Mouse (Mus musculus): Measurements from ENCODE around the gene Sbno1. TPM values are rescaled to one million over a fixed set of nuclear protein-coding genes. Genes with fewer than 3 reads are reported as not detected.
"Not testable (repeated sequence)": the region's sequence is repeated elsewhere in the genome, so short reads cannot be mapped to it uniquely, and the experiment has no call there.

The Sbno1 gene
- 77.3 and 81.5 TPM in 2 replicates for polyA plus RNA-seq (2015; fragmentation: Nextera tagmentation; extraction: Ambion mirVana)

DNA sequence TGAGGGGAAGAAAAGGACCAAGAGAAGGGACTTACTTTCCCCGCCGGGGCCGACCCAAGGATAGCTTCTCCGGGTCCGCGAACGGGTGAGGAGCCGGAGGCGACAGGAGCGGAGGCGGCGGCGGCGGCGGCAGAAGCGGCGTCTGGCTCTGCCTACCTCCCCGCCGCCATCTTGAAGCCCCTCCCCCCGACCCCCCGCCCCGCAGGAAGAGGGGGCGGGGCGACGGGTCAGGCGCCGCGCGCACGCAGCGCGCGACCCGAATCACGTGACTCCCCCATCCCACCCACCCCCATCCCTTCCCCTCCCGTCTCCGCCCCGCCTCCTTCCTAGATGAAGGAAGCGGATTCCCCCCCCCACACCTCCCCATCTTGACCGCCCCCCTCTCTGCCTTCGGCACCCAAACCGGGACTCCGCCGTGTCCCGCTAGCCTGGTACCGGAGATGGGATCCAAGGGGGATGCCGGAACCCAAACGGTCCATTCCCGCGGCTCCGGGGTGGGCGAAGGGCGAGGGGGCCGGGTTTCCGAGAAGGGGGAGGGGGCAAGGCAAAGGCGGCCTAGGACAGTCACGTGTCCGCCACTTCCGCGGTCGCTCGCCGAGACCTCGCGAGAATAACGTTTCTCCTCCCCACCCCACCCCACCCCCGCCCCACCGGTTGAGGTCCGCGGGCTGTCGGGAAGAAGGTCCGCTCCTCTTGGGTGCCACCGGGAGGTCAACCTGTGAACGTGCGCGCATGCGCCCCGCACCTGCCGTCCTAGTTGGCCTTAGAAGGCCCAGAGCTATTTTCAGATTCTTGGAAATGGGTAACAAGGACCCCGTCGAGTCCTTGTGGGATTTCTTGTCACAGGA, at the start of gene Sbno1:
Gene Sbno1, minus strand, starts transcription at position 590 of the 848 bp plus-strand sequence.
- Histone ChIP-seq H3K9me3 (no peaks in the 10 kb centered on the region), H3K27me3 (replicated peaks) (no peaks in the 10 kb centered on the region), H3K27ac (peak within 1 kb of the TSS; percentile 93), H3K36me3 (no peaks in the 10 kb centered on the region), H3K4me2 (peak within 1 kb of the TSS; percentile 91), H3K4me3 (replicated peaks) (peak within 1 kb of the TSS; percentile 99), H3K4me1 (no peaks in the 10 kb centered on the region; the same call in 1 of the 2 replicates), H3K9ac (peak within 1 kb of the TSS; percentile 93)
- WGBS: under 1% methylated on average over 54 of the region's 81 CpGs
- peak; percentile 94 for ATAC-seq (ENCODE audit: insufficient read depth, low FRiP score, low read depth)

GRCm38 (mm10) chr5:124470591-124471171, 44.9 kb upstream of the Sbno1 start:
- Histone ChIP-seq H3K36me3 (peaks cover 14% of the 10 kb centered on the region), H3K9me3 (no peaks in the 10 kb centered on the region), H3K4me1 (0 out of 2 replicates have a peak, but pooled peaks cover 3% of the 10 kb centered on the region), H3K4me2 (no peak overlapping the region), H3K9ac (no peak overlapping the region), H3K4me3 (replicated peaks) (no peak overlapping the region), H3K27me3 (replicated peaks) (no peaks in the 10 kb centered on the region), H3K27ac (no peak overlapping the region)
- 76% methylated on average over 6 of the region's 6 CpGs for WGBS
- no peak for ATAC-seq (ENCODE audit: insufficient read depth, low FRiP score, low read depth)

GRCm38 (mm10) chr5:124469486-124469885, 43.7 kb upstream of the Sbno1 start:
- no peaks in the 10 kb centered on the region for H3K27me3 ChIP-seq (replicated peaks)
- H3K4me3 ChIP-seq (replicated peaks): no peak overlapping the region
- no peaks in the 10 kb centered on the region for H3K9me3 ChIP-seq
- no peaks in the 10 kb centered on the region for H3K4me1 ChIP-seq
- no peak overlapping the region for H3K4me2 ChIP-seq
- no peak overlapping the region for H3K27ac ChIP-seq
- H3K9ac ChIP-seq: no peak overlapping the region
- 90% methylated on average over 6 of the region's 6 CpGs for WGBS
- no peak for ATAC-seq (ENCODE audit: insufficient read depth, low FRiP score, low read depth)
- peaks cover 14% of the 10 kb centered on the region for H3K36me3 ChIP-seq

GRCm38 (mm10) chr5:124468365-124468764, 42.6 kb upstream of the Sbno1 start:
- Histone ChIP-seq H3K36me3 (peaks cover 18% of the 10 kb centered on the region), H3K4me1 (no peaks in the 10 kb centered on the region), H3K27me3 (replicated peaks) (no peaks in the 10 kb centered on the region), H3K9me3 (no peaks in the 10 kb centered on the region), H3K4me2 (no peak overlapping the region), H3K4me3 (replicated peaks) (no peak overlapping the region), H3K27ac (no peak overlapping the region), H3K9ac (no peak overlapping the region)
- ATAC-seq (ENCODE audit: insufficient read depth, low FRiP score, low read depth): no peak
- 86% methylated on average over 7 of the region's 7 CpGs for WGBS

- H3K9me3 ChIP-seq: no peaks in the 10 kb centered on the region
- H3K36me3 ChIP-seq: peaks cover 22% of the 10 kb centered on the region
- no peak overlapping the region for H3K4me2 ChIP-seq
- ATAC-seq (ENCODE audit: insufficient read depth, low FRiP score, low read depth): no peak
- H3K4me1 ChIP-seq: no peaks in the 10 kb centered on the region
- WGBS: 90% methylated on average over 1 of the region's 1 CpGs
- H3K4me3 ChIP-seq (replicated peaks): no peak overlapping the region
- no peak overlapping the region for H3K9ac ChIP-seq
- H3K27ac ChIP-seq: no peak overlapping the region
- no peaks in the 10 kb centered on the region for H3K27me3 ChIP-seq (replicated peaks)
Measured at GRCm38 (mm10) chr5:124467766-124468165, 42.0 kb upstream of the Sbno1 start.

DNA sequence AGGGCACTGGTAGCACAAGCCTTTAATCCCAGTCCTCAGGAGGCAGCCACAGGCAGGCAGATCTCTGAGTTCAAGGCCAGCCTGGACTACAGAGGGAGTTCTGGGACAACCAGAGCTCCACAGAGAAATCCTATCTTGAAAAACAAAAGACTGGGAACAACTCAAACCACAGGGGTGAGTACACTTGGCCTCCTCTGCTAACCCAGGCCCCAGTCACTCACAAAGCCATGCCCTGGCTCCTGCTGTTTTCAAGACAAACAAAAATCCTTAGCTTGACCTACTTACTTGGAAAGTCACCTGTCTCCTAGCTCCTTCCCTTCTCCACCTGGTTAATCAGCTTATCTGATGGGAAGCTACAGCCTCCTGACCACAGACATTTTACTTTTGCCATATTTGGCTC, 39.1 kb upstream of the Sbno1 start:
- ATAC-seq (ENCODE audit: insufficient read depth, low FRiP score, low read depth): no peak
- Histone ChIP-seq H3K9ac (no peak overlapping the region), H3K9me3 (no peaks in the 10 kb centered on the region), H3K4me3 (replicated peaks) (no peak overlapping the region), H3K27ac (no peak overlapping the region), H3K27me3 (replicated peaks) (no peaks in the 10 kb centered on the region), H3K4me1 (no peaks in the 10 kb centered on the region), H3K4me2 (no peak overlapping the region), H3K36me3 (peaks cover 43% of the 10 kb centered on the region)

- Histone ChIP-seq H3K27ac (no peak overlapping the region), H3K27me3 (replicated peaks) (no peaks in the 10 kb centered on the region), H3K4me3 (replicated peaks) (no peak overlapping the region), H3K4me1 (no peaks in the 10 kb centered on the region), H3K4me2 (no peak overlapping the region), H3K9me3 (no peaks in the 10 kb centered on the region), H3K36me3 (peaks cover 51% of the 10 kb centered on the region), H3K9ac (no peak overlapping the region)
- ATAC-seq (ENCODE audit: insufficient read depth, low FRiP score, low read depth): no peak
- 87% methylated on average over 5 of the region's 5 CpGs for WGBS
Measured at GRCm38 (mm10) chr5:124463462-124463861, 37.7 kb upstream of the Sbno1 start.

- Histone ChIP-seq H3K9me3 (no peaks in the 10 kb centered on the region), H3K4me2 (no peak overlapping the region), H3K36me3 (peaks cover 57% of the 10 kb centered on the region), H3K27me3 (replicated peaks) (no peaks in the 10 kb centered on the region), H3K27ac (no peak overlapping the region), H3K4me3 (replicated peaks) (no peak overlapping the region), H3K4me1 (no peaks in the 10 kb centered on the region), H3K9ac (no peak overlapping the region)
- 88% methylated on average over 8 of the region's 8 CpGs for WGBS
- ATAC-seq (ENCODE audit: insufficient read depth, low FRiP score, low read depth): no peak
Measured at GRCm38 (mm10) chr5:124462297-124463025, 36.7 kb upstream of the Sbno1 start.

- peaks cover 61% of the 10 kb centered on the region for H3K36me3 ChIP-seq
- 86% methylated on average over 14 of the region's 14 CpGs for WGBS
- not testable (repeated sequence) for H3K4me1 ChIP-seq; H3K27ac ChIP-seq; ATAC-seq (ENCODE audit: insufficient read depth, low FRiP score, low read depth); H3K27me3 ChIP-seq (replicated peaks); H3K9ac ChIP-seq; H3K4me3 ChIP-seq (replicated peaks); H3K4me2 ChIP-seq; H3K9me3 ChIP-seq
Measured at GRCm38 (mm10) chr5:124460922-124461321, 35.1 kb upstream of the Sbno1 start.

- 94% methylated on average over 6 of the region's 6 CpGs for WGBS
- Histone ChIP-seq H3K4me3 (replicated peaks) (no peak overlapping the region), H3K9me3 (no peaks in the 10 kb centered on the region), H3K36me3 (peaks cover 72% of the 10 kb centered on the region), H3K27ac (no peak overlapping the region), H3K27me3 (replicated peaks) (no peaks in the 10 kb centered on the region), H3K4me2 (no peak overlapping the region), H3K9ac (no peak overlapping the region), H3K4me1 (0 out of 2 replicates have a peak, but pooled peaks cover 16% of the 10 kb centered on the region)
- no peak for ATAC-seq (ENCODE audit: insufficient read depth, low FRiP score, low read depth)
Measured at GRCm38 (mm10) chr5:124456762-124457161, 31.0 kb upstream of the Sbno1 start.

GRCm38 (mm10) chr5:124454082-124454419, 28.2 kb upstream of the Sbno1 start:
- Histone ChIP-seq H3K4me1 (peaks cover 27% of the 10 kb centered on the region), H3K27me3 (replicated peaks) (no peaks in the 10 kb centered on the region), H3K27ac (no peak overlapping the region), H3K4me2 (no peak overlapping the region), H3K9ac (no peak overlapping the region), H3K4me3 (replicated peaks) (no peak overlapping the region), H3K36me3 (peaks cover 60% of the 10 kb centered on the region), H3K9me3 (no peaks in the 10 kb centered on the region)
- 75% methylated on average over 1 of the region's 1 CpGs for WGBS
- no peak for ATAC-seq (ENCODE audit: insufficient read depth, low FRiP score, low read depth)

All from stomach, embryonic 15.5 days (tissue).